Mouse (Mus musculus) midbrain, embryonic 10.5 days (tissue): ENCODE results near the gene Pced1b. TPM values are rescaled to one million over a fixed set of nuclear protein-coding genes. Genes with fewer than 3 reads are reported as not detected.

Source experiments
- DNase-seq: peaks from one replicate; pipeline ENCODE4 v3.0.0-alpha.2; 2017; ENCODE audit warnings: low spot score
- H3K27ac ChIP-seq: fragments of 300-500 bp; sonication (generic); replicated peaks from 2 replicates; pipeline ENCODE4 v1.5.1; 2016; ENCODE audit warnings: mild to moderate bottlenecking
- H3K27me3 ChIP-seq: fragments of 300-500 bp; sonication (generic); 2 replicates; pipeline ENCODE4 v1.6.1; 2016; ENCODE audit warnings: low read depth, mild to moderate bottlenecking; ENCODE audit not compliant: poor library complexity, severe bottlenecking
- H3K36me3 ChIP-seq: fragments of 300-500 bp; sonication (generic); 2 replicates; pipeline ENCODE4 v1.6.1; 2016; ENCODE audit warnings: mild to moderate bottlenecking, moderate library complexity
- H3K4me1 ChIP-seq: fragments of 300-500 bp; sonication (generic); 2 replicates; pipeline ENCODE4 v1.6.1; 2016
- H3K4me3 ChIP-seq: fragments of 300-500 bp; sonication (generic); 2 replicates; pipeline ENCODE4 v1.5.1; 2016; ENCODE audit warnings: mild to moderate bottlenecking, moderate library complexity
- H3K9me3 ChIP-seq: fragments of 300-500 bp; sonication (generic); replicated peaks from 2 replicates; pipeline ENCODE4 v1.6.1; 2016; ENCODE audit warnings: mild to moderate bottlenecking
- WGBS: fragments of 180-500 bp; shearing (Covaris S2); methylation state at CpG from one replicate; pipeline ENCODE4 v1.1.7; 2016; 5-methylcytosine and 5-hydroxymethylcytosine counted together
- polyA plus RNA-seq: library from polyadenylated mRNA; unstranded; fragments of >200 nt; fragmentation: Nextera tagmentation; extraction: Ambion mirVana; gene quantifications from 2 replicates; pipeline ENCODE4 v1.2.1, GENCODE M21; 2016

The Pced1b gene
- polyA plus RNA-seq, 1 experiment from 2014 or later = 4.6 TPM

DNA sequence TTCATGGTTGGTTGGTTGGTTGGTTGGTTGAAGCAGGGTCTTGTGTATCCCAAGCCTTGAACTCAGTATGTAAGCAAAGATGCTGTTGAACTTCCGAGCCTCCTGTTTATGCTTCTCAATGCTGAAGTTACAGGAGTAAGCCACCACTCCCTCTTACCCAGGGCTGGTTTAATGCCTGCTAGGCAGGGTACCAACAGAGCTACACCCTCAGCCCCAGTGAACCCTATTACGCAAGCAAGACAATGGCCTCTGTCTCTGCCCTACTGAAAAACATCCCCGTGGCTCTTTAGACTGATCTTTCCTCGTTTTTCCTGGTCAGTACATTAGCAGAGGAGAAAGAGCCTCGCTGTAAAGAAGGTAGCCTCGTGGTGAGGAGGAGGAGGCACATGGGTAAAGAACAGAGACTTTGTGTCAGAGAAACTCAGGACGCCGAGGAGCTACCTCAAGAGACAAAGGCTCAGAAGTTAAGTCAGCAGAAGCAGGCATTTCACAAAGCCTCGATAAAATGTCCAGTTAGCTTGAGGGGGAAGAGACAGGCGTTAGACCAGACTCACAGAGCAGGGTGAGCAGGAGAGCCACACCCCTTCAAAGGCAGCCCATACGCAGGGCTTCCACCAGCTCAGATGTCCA lies 13.2 kb downstream of the Pced1b start:
- 87% methylated on average over 11 of the region's 11 CpGs for WGBS
- Histone ChIP-seq H3K36me3 (no peaks in the 10 kb centered on the region), H3K9me3 (no peaks in the 10 kb centered on the region), H3K27ac (no peak overlapping the region), H3K27me3 (no peaks in the 10 kb centered on the region), H3K4me3 (no peak overlapping the region), H3K4me1 (no peaks in the 10 kb centered on the region)
- no peak for DNase-seq

DNA sequence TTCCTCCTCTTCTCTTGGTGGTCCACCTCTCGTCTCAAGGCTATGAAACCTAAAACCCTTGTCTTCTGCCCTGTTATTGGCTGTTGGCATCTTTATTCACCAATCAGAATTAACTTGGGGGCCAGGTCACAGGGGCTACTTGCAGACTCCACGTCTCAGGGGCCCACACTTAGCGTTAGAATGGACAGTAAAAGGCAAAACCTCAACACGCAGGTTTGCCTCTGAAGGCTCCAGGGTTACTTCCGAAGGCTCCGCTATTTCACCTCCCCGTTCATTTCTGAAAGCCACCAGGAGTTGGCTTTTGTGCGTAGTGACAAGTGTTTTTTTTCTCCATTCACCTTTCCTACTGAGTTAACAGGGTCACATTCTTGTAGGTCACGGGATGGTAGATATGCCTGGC lies 15.3 kb downstream of the Pced1b start:
- Histone ChIP-seq H3K36me3 (no peaks in the 10 kb centered on the region), H3K4me1 (no peaks in the 10 kb centered on the region), H3K4me3 (no peak overlapping the region), H3K27ac (no peak overlapping the region), H3K27me3 (no peaks in the 10 kb centered on the region), H3K9me3 (no peaks in the 10 kb centered on the region)
- 74% methylated on average over 9 of the region's 9 CpGs for WGBS
- DNase-seq = no peak

DNA sequence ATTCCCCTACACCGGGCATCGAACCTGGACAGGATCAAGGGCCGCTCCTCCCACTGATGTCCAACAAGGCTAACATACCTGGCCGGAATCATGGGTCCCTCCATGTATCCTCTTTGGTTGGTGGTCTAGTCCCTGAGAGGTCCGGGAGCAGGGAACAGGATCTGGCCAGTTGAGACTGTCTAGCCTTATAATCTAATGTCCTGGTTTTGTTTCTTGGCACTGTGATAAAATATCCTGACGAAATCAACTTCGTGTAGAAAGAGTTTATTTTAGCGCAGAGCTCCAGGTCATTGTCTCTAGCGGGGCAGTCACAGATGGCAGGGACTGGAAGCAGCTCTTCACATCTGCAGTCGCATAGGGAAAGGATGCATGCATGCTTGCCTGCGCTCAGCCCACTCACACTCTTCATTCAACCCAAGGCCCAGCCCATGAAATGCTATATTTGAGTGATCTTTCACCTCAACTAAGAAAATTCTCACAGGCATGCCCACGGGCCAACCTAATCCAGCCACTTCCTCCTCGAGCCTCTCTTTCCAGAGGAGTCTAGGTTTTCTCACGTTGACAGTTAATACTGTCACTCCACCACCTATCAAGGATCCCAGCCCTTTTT lies 19.4 kb downstream of the Pced1b start:
- WGBS = 85% methylated on average over 14 of the region's 14 CpGs
- H3K4me1 ChIP-seq = no peaks in the 10 kb centered on the region
- H3K27ac ChIP-seq = no peak overlapping the region
- H3K4me3 ChIP-seq = no peak overlapping the region
- DNase-seq = no peak
- H3K27me3 ChIP-seq = no peaks in the 10 kb centered on the region
- H3K36me3 ChIP-seq = no peaks in the 10 kb centered on the region
- no peaks in the 10 kb centered on the region for H3K9me3 ChIP-seq

DNA sequence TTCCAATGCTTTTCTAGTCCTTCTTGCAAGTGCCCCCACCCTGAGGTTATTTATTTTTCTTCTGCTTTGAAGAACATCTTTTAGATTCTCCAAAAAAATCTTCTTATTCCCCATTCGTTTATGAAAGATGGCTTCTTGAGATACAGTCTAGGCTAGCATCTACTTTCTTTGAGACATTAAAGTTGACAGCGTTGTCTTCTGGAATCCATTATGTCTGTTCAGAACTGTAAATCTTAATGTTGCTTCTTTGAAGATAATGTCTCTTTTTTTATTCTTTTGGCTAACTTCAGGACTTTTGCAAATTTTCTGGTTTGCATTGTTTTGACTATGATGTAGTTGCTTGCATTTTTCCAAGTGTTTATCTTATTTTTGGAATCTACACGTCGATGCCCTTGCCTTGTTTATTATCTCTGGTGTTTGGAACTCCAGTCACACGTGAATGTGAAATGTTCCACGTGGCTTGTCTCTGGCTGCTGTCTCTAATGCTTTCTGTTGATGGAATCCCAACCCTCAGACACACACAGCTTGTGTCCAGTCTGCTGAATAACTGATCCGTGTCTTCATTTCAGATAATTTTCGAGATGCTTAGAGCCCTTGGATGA lies 20.3 kb downstream of the Pced1b start:
- no peak overlapping the region for H3K4me3 ChIP-seq
- WGBS = 82% methylated on average over 8 of the region's 8 CpGs
- H3K36me3 ChIP-seq = no peaks in the 10 kb centered on the region

DNA sequence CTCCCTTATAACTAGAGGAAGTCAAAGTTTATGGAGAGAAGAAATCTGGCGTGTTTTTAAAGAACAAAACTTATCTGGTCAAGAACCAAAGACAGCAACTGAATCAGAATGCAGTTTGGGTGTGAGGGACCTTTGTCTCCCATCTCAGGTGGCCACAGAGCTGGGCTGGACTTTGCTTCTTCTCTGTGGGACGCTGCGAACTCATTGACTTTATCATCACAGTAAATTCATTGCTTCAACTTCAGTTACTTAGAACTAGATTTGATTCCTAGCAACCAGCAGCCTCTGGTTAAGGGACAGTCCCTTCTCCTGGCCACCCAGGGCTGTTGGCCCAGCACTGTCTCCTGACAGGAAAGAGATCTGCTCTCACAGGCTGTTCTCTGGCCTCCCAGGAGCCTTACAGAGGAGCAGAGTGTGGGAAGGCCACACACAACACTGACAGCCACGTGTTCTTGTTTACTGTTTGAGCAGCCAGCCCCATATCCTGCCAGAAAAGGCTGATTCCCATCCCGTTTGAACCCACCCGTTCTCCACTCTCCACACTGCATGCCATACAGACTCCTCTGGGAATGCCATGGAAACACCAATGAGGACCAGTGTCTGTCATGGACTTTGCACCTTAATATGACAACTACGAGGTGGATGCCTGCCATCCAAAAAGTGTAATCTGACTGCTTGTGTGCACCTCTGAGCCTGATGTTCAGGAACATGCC lies 25.2 kb downstream of the Pced1b start:
- H3K27ac ChIP-seq = no peak overlapping the region
- H3K9me3 ChIP-seq = no peaks in the 10 kb centered on the region
- H3K36me3 ChIP-seq = no peaks in the 10 kb centered on the region
- peaks cover 17% of the 10 kb centered on the region for H3K4me1 ChIP-seq
- no peaks in the 10 kb centered on the region for H3K27me3 ChIP-seq
- 51% methylated on average over 7 of the region's 7 CpGs for WGBS
- no peak overlapping the region for H3K4me3 ChIP-seq
- DNase-seq = no peak

More for the DNA sequence above, 20.3 kb downstream of the Pced1b start:
- no peak for DNase-seq
- Histone ChIP-seq H3K27me3 (no peaks in the 10 kb centered on the region), H3K9me3 (no peaks in the 10 kb centered on the region), H3K27ac (no peak overlapping the region), H3K4me1 (peaks cover 5% of the 10 kb centered on the region)

DNA sequence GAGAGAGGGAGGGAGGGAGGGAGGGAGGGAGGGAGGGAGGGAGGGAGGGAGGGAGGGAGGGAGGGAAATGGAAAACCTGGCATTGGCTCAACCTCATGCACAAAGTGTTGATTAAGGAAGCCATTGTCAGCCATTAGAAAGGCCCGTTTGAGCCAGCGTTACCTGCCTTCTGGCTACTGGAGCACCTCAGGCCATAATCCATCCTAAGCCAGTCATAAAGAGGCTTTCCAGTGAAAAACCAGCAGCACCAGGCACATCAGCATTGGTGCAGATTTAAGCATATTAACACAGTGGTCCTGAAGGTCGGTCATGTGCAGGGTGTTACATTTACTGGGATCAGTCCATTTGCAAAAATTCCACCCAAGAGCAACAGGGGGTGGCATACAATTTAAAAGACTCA lies 25.9 kb downstream of the Pced1b start:
- Histone ChIP-seq H3K27ac (no peak overlapping the region), H3K36me3 (no peaks in the 10 kb centered on the region), H3K9me3 (no peaks in the 10 kb centered on the region), H3K4me3 (no peak overlapping the region), H3K4me1 (peaks cover 19% of the 10 kb centered on the region), H3K27me3 (no peaks in the 10 kb centered on the region)
- no peak for DNase-seq
- WGBS = 87% methylated on average over 3 of the region's 3 CpGs

DNA sequence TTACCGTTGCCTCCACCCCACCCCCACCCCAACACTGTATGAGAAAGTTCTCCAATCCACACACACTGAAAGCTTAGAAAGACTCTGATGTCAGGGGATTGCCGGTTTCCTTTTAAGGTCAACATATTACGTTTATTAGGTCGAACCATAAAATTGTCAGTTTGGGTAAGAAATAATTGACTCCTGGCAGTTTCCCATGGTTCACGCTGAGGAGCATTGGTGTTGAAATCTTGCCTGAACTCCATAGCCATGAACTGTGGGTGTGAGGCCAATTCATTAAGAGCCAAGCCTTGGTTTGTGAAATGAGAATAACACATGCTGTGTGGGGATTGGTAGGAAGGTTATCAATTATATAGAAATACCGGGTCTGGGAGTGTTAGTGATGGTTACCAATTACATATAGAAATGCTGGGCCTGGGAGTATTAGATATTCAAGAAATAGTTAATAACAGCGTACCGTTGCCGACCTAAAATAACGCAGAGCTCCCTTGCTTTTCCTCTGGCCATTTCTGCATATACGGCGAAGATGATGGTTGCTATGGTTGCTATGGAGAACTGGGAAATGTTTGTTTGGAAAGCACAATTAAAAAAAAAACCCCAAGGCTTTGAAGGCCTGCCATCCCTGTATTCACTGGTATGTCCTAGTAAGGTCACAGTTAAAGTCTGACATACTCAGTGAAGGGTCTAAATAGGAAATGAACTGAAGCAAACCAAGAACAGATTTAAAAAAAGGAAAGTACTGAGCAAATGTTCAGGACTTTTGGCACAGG lies 28.9 kb downstream of the Pced1b start:
- no peak for DNase-seq
- Histone ChIP-seq H3K4me1 (peaks cover 23% of the 10 kb centered on the region), H3K4me3 (no peak overlapping the region), H3K27me3 (no peaks in the 10 kb centered on the region), H3K36me3 (no peaks in the 10 kb centered on the region), H3K9me3 (no peaks in the 10 kb centered on the region), H3K27ac (no peak overlapping the region)
- WGBS = 92% methylated on average over 12 of the region's 12 CpGs

DNA sequence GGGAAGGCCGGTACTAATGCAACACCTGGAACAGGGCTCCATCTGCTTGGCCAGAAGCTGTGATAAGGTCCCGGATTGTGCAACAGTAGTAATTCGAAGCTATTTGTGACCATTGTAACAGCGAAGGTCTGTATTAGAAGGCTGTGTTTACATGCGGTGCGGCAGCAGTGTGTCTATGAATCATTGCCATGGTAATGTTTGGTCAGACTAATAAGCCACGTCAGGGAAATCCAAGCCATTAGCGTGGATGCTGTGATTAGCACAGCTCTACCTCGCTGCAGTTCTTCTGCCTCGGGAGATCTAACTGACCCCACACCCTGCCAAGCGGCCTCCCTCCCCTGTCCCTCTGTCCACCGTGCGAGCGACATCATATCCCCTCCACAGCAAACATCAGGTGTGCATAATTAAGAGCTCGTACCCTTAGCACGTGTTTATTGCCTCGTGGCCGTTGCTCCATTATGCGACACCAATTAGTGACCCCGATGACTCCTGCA lies 29.8 kb downstream of the Pced1b start:
- Histone ChIP-seq H3K4me1 (peaks cover 26% of the 10 kb centered on the region), H3K9me3 (no peaks in the 10 kb centered on the region), H3K27ac (no peak overlapping the region), H3K4me3 (no peak overlapping the region), H3K36me3 (no peaks in the 10 kb centered on the region), H3K27me3 (no peaks in the 10 kb centered on the region)
- 77% methylated on average over 20 of the region's 20 CpGs for WGBS
- no peak for DNase-seq

DNA sequence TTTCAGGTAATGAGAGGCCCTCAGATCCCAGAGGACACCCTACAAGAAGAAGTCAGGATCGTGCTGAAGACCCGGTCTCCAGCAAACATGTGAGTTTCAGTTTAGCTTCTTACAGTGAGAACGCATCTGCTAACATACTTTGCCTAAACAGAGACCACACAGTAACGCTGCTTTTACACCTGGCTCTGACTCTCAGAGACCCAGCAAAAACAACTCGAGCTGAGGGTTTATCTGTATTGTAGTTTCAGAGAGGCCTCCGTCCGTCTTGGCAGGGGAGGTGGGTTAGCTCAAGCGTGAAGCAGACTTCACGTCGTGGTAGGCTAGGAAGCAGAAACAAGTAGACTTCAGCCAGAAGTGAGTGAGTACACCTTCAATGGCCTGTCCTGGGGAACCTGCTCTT lies 30.4 kb downstream of the Pced1b start:
- peaks cover 25% of the 10 kb centered on the region for H3K4me1 ChIP-seq
- no peak overlapping the region for H3K4me3 ChIP-seq
- H3K27me3 ChIP-seq = no peaks in the 10 kb centered on the region
- 78% methylated on average over 10 of the region's 10 CpGs for WGBS
- no peak overlapping the region for H3K27ac ChIP-seq
- H3K36me3 ChIP-seq = no peaks in the 10 kb centered on the region
- DNase-seq = no peak
- no peaks in the 10 kb centered on the region for H3K9me3 ChIP-seq

DNA sequence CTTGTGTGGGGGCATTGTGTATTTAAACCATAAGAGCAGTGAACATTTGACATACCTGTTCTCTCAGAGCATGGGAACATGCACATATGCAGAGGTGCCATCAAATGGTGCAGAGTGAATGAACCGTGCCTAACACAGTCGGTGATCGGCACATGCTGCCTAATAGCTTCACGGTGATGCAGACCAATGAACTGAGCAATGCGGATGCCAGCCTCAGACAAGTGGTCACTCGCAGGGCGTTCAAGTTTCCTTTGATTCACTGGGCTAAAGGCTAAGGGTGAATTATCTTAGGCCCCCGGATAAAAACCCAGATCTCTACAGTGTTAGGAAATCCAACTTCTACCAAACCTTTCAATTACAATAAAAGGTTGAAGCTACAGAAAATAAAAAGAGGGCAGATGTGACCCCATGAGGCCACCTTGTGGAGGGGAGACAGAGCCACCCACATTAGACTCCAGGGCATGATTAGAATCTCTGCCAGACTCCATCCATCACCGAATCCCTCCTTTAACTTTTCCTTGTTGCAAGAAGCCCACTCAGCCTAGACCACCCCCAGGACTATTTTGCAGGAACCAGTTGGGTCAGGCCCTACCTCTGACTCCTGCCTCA lies 31.5 kb downstream of the Pced1b start:
- Histone ChIP-seq H3K9me3 (no peaks in the 10 kb centered on the region), H3K4me1 (peaks cover 34% of the 10 kb centered on the region), H3K36me3 (no peaks in the 10 kb centered on the region), H3K27me3 (no peaks in the 10 kb centered on the region), H3K4me3 (no peak overlapping the region), H3K27ac (no peak overlapping the region)
- no peak for DNase-seq
- 90% methylated on average over 9 of the region's 9 CpGs for WGBS

DNA sequence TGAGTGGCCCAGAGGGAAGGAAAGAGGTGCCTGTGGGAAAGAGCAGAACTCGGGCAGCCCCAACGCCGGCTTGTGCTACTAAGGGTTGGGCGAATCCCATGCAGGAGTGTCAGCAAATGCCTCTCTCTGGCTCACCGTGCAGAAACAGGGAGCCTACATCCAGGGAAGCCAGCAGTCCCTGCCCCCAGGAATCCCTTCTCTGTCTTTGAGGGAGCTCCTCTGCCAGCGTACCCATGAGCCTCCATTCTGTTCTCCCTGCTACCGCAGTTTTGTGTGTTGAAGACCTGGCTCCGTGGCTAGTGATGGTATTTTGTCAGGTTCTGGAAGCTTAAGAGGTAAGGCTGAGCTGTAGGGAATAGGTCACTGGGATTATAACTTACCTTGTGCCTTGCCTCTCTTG lies 33.2 kb downstream of the Pced1b start:
- Histone ChIP-seq H3K4me1 (peaks cover 34% of the 10 kb centered on the region), H3K9me3 (no peaks in the 10 kb centered on the region), H3K4me3 (no peak overlapping the region), H3K36me3 (no peaks in the 10 kb centered on the region), H3K27ac (0 out of 2 replicates have a peak overlapping the region, but pooled peaks have one; percentile 1), H3K27me3 (no peaks in the 10 kb centered on the region)
- WGBS = 90% methylated on average over 8 of the region's 8 CpGs
- DNase-seq = no peak

DNA sequence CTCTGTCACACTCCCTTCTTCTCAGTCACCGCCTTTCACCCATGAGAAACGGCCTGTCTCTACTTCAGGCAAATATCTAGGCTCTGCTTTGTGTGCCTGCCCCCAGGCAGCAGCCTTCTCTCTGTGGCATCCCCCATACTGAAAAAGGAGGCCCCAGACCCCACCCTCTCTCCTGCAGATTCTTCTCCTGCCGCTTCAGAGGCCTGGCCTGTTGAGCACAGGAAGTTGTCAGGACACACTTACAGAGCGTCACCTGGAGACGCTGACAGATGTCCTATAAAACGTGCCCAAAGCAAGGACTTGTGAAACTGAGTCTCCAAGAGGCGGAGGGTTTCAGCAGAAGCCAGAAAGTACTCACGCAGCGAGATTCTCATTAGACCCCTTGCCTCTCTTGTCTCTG lies 33.9 kb downstream of the Pced1b start:
- 75% methylated on average over 9 of the region's 9 CpGs for WGBS
- Histone ChIP-seq H3K36me3 (no peaks in the 10 kb centered on the region), H3K4me1 (peaks cover 34% of the 10 kb centered on the region), H3K27me3 (no peaks in the 10 kb centered on the region), H3K4me3 (no peak overlapping the region), H3K9me3 (no peaks in the 10 kb centered on the region), H3K27ac (peak overlapping the region; percentile 17; the same call in 1 of the 2 replicates)
- DNase-seq = no peak
